Mouse (Mus musculus): ENCODE measurements around the gene Etv6. TPM values are rescaled to one million over a fixed set of nuclear protein-coding genes. Genes with fewer than 3 reads are reported as not detected.

The Etv6 gene
- total and polyA plus RNA-seq, 3 experiments = 12.6 to 25.9 TPM; not detected in 1

GRCm38 (mm10) chr6:134273884-134274283, 238.4 kb downstream of the Etv6 start:
- H3K9me3 ChIP-seq (replicated peaks; ENCODE audit: insufficient read depth, low read length) = no peaks in the 10 kb centered on the region
- H3K4me3 ChIP-seq (ENCODE audit: control insufficient read depth in 1 of 2, insufficient read depth in 1 of 2, low read depth in 2 of 2, low read length in 2 of 2) = no peak overlapping the region
- H3K79me2 ChIP-seq (ENCODE audit: control insufficient read depth, insufficient read depth, low read length, poor library complexity) = no peaks in the 10 kb centered on the region
- no peaks in the 10 kb centered on the region for H3K4me1 ChIP-seq (ENCODE audit: control insufficient read depth in 1 of 2, insufficient read depth in 2 of 2, low read length in 2 of 2)
- H3K27ac ChIP-seq (ENCODE audit: control insufficient read depth, low read depth, low read length) = no peak overlapping the region
- no peak overlapping the region for H3K9ac ChIP-seq (ENCODE audit: control insufficient read depth, low read depth, low read length, poor library complexity, severe bottlenecking)
- no peaks in the 10 kb centered on the region for H3K27me3 ChIP-seq (ENCODE audit: control insufficient read depth in 1 of 2, insufficient read depth in 2 of 2, low read length in 2 of 2)
- DNase-seq (ENCODE audit: low read depth, low spot score) = no peak
- TF ChIP-seq TCF12 (IDR thresholded peaks at IDR 0.05; ENCODE audit: low read depth, low read length) (no peak), RAD21 (IDR thresholded peaks at IDR 0.05; ENCODE audit: low read depth, low read length) (no peak), TBP (IDR thresholded peaks at IDR 0.05; ENCODE audit: low read depth, low read length) (no peak), E2F4 (IDR thresholded peaks at IDR 0.05; ENCODE audit: borderline replicate concordance, low read depth, low read length) (no peak), MEF2A (IDR thresholded peaks at IDR 0.05; ENCODE audit: extremely low read depth, insufficient replicate concordance, low read depth, low read length, poor library complexity, severe bottlenecking) (no peak), USF2 (IDR thresholded peaks at IDR 0.05; ENCODE audit: borderline replicate concordance in 1 of 2, insufficient read depth in 1 of 2, low read depth in 1 of 2, low read length in 2 of 2) (no peak), KAT2A (conservative IDR thresholded peaks at IDR 0.05; ENCODE audit: low read depth, low read length) (no peak), CHD2 (IDR thresholded peaks at IDR 0.05; ENCODE audit: low read length) (no peak), ZKSCAN1 (IDR thresholded peaks at IDR 0.05; ENCODE audit: low read depth, low read length) (no peak), MAFK (IDR thresholded peaks at IDR 0.05; ENCODE audit: borderline replicate concordance, low read depth, low read length) (no peak), POLR2AphosphoS2 (IDR thresholded peaks at IDR 0.05; ENCODE audit: low read length) (no peak)
- H3K36me3 ChIP-seq (ENCODE audit: control insufficient read depth in 1 of 2, insufficient read depth in 2 of 2, low read length in 2 of 2) = no peaks in the 10 kb centered on the region

- Histone ChIP-seq H3K27me3 (ENCODE audit: control insufficient read depth in 1 of 2, insufficient read depth in 2 of 2, low read length in 2 of 2) (peaks cover 0 to 1% of the 10 kb centered on the region in 2 experiments; a peak in 1 of 4 replicates), H3K9ac (ENCODE audit: control insufficient read depth, low read depth, low read length, poor library complexity, severe bottlenecking) (no peak overlapping the region), H3K36me3 (ENCODE audit: control insufficient read depth in 1 of 2, insufficient read depth in 2 of 2, low read length in 2 of 2) (no peaks in the 10 kb centered on the region), H3K4me3 (ENCODE audit: control insufficient read depth in 1 of 2, insufficient read depth in 1 of 2, low read depth in 2 of 2, low read length in 2 of 2) (no peak overlapping the region), H3K9me3 (replicated peaks; ENCODE audit: insufficient read depth, low read length) (no peaks in the 10 kb centered on the region), H3K4me1 (ENCODE audit: control insufficient read depth in 1 of 2, insufficient read depth in 2 of 2, low read length in 2 of 2) (no peaks in the 10 kb centered on the region), H3K79me2 (ENCODE audit: control insufficient read depth, insufficient read depth, low read length, poor library complexity) (no peaks in the 10 kb centered on the region), H3K27ac (ENCODE audit: control insufficient read depth, low read depth, low read length) (no peak overlapping the region)
- TF ChIP-seq CHD2 (IDR thresholded peaks at IDR 0.05; ENCODE audit: low read length) (no peak), MAFK (IDR thresholded peaks at IDR 0.05; ENCODE audit: borderline replicate concordance, low read depth, low read length) (no peak)
- DNase-seq (ENCODE audit: low read depth, low spot score) = no peak
Observed at GRCm38 (mm10) chr6:134276954-134277353, 241.5 kb downstream of the Etv6 start.

- Histone ChIP-seq H3K36me3 (ENCODE audit: control insufficient read depth in 1 of 2, insufficient read depth in 2 of 2, low read length in 2 of 2) (no peaks in the 10 kb centered on the region), H3K27me3 (ENCODE audit: control insufficient read depth in 1 of 2, insufficient read depth in 2 of 2, low read length in 2 of 2) (peaks cover 1 to 3% of the 10 kb centered on the region in 2 experiments; a peak in 2 of 4 replicates), H3K79me2 (ENCODE audit: control insufficient read depth, insufficient read depth, low read length, poor library complexity) (no peaks in the 10 kb centered on the region), H3K4me1 (ENCODE audit: control insufficient read depth in 1 of 2, insufficient read depth in 2 of 2, low read length in 2 of 2) (no peaks in the 10 kb centered on the region), H3K4me3 (ENCODE audit: control insufficient read depth in 1 of 2, insufficient read depth in 1 of 2, low read depth in 2 of 2, low read length in 2 of 2) (no peak overlapping the region), H3K9ac (ENCODE audit: control insufficient read depth, low read depth, low read length, poor library complexity, severe bottlenecking) (no peak overlapping the region), H3K9me3 (replicated peaks; ENCODE audit: insufficient read depth, low read length) (no peaks in the 10 kb centered on the region), H3K27ac (ENCODE audit: control insufficient read depth, low read depth, low read length) (no peak overlapping the region)
- TF ChIP-seq NELFE (IDR thresholded peaks at IDR 0.05; ENCODE audit: low read depth, low read length) = no peak
- TF ChIP-seq MYB (IDR thresholded peaks at IDR 0.05; ENCODE audit: low read depth, low read length) = no peak
- no peak for TF ChIP-seq ZKSCAN1 (IDR thresholded peaks at IDR 0.05; ENCODE audit: low read depth, low read length)
- TF ChIP-seq EP300 (IDR thresholded peaks at IDR 0.05; ENCODE audit: low read depth in 1 of 2, low read length in 2 of 2) = no peak
- no peak for TF ChIP-seq ZNF384 (IDR thresholded peaks at IDR 0.05; ENCODE audit: low read depth, low read length)
- no peak for TF ChIP-seq KAT2A (conservative IDR thresholded peaks at IDR 0.05; ENCODE audit: low read depth, low read length)
- TF ChIP-seq POLR2A (IDR thresholded peaks at IDR 0.05; ENCODE audit: control insufficient read depth in 1 of 2, insufficient read depth in 1 of 2, low read depth in 1 of 2, low read length in 2 of 2, poor library complexity in 1 of 2) = no peak
- no peak for TF ChIP-seq JUND (IDR thresholded peaks at IDR 0.05; ENCODE audit: low read depth, low read length)
- TF ChIP-seq BHLHE40 (IDR thresholded peaks at IDR 0.05; ENCODE audit: borderline replicate concordance, low read depth, low read length) = no peak
- no peak for TF ChIP-seq RAD21 (IDR thresholded peaks at IDR 0.05; ENCODE audit: low read depth, low read length)
- TF ChIP-seq CHD1 (IDR thresholded peaks at IDR 0.05; ENCODE audit: low read depth, low read length) = no peak
- no peak for TF ChIP-seq TCF12 (IDR thresholded peaks at IDR 0.05; ENCODE audit: low read depth, low read length)
- TF ChIP-seq ELF1 (IDR thresholded peaks at IDR 0.05; ENCODE audit: low read depth, low read length) = no peak
- no peak for TF ChIP-seq E2F4 (IDR thresholded peaks at IDR 0.05; ENCODE audit: borderline replicate concordance, low read depth, low read length)
- TF ChIP-seq POLR2AphosphoS5 (IDR thresholded peaks at IDR 0.05; ENCODE audit: borderline replicate concordance, low read depth, low read length) = no peak
- TF ChIP-seq TBP (IDR thresholded peaks at IDR 0.05; ENCODE audit: low read depth, low read length) = no peak
- no peak for TF ChIP-seq POLR2AphosphoS2 (IDR thresholded peaks at IDR 0.05; ENCODE audit: low read length)
- no peak for TF ChIP-seq USF2 (IDR thresholded peaks at IDR 0.05; ENCODE audit: borderline replicate concordance in 1 of 2, insufficient read depth in 1 of 2, low read depth in 1 of 2, low read length in 2 of 2)
- no peak for TF ChIP-seq CHD2 (IDR thresholded peaks at IDR 0.05; ENCODE audit: low read length)
- no peak for DNase-seq (ENCODE audit: low read depth, low spot score)
Observed at GRCm38 (mm10) chr6:134282095-134282494, 246.6 kb downstream of the Etv6 start.
